Mouse (Mus musculus) ES-Bruce4 (cell line): Measurements from ENCODE around the gene Eif2d.

Experiments used
- CTCF ChIP-seq: IDR thresholded peaks from one replicate; pipeline ENCODE4 v1.8.1; 2011; ENCODE audit warnings: low read depth, low read length
- EP300 ChIP-seq: IDR thresholded peaks from 2 replicates; pipeline ENCODE4 v1.6.1; 2011; ENCODE audit warnings: low read depth, low read length; ENCODE audit not compliant: insufficient read depth
- POLR2A ChIP-seq: IDR thresholded peaks from one replicate; pipeline ENCODE4 v1.8.1; 2011; ENCODE audit warnings: low read length; ENCODE audit not compliant: insufficient read depth

DNA sequence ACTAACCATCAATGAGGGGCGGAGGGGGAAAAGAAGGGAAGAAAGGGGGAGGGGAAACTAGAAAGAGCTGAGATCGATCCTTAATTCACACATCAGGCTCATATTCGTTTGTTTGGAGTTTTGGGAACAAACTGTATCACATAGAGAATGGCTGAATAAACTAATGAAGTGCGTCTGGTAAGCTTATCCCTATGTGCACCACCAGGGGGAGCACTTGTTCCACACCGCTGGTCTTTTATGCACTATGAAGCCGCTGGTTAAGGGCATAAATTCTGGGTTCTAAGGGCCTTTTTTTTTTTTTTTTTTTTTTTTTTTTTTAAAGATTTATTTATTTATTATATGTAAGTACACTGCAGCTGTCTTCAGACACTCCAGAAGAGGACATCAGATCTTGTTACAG, 37.0 kb upstream of the Eif2d start:
- TF ChIP-seq CTCF (peak; percentile 58), EP300 (no peak), POLR2A (no peak)
